Mouse (Mus musculus): Measurements from ENCODE around the gene Scgb2b20.
"Not testable (repeated sequence)": the region's sequence is repeated elsewhere in the genome, so short reads cannot be mapped to it uniquely, and the experiment has no call there.

Gene Scgb2b20

DNA sequence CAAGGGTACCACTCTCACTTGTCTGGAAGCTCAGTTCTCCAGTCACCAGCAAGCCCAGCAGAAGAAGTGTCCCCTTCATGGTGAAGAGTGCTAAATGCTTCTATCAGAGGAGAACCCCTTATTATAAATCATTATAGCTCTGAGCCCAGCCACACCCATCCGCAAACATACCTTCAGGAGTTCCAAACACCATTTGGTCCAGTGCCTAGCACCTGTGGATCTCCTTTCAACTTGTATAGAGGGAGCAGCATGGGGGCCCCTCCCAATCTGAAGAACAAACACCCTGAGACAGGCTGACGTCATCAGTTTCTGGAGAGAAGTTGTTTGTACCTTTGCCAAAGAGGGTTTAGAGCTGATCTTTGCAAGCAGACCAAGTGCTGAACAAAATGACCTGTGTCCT is at the start of gene Scgb2b20:
Gene Scgb2b20 (minus strand): TSS at position 101 of the 400 bp plus-strand sequence.
- in situ Hi-C loops (cut with MboI, MseI), result not testable (repeated sequence)

- in situ Hi-C loops (cut with MboI, MseI), result not testable (repeated sequence)
Observed at GRCm38 (mm10) chr7:33409681-33410080, 43.6 kb upstream of the Scgb2b20 start.

DNA sequence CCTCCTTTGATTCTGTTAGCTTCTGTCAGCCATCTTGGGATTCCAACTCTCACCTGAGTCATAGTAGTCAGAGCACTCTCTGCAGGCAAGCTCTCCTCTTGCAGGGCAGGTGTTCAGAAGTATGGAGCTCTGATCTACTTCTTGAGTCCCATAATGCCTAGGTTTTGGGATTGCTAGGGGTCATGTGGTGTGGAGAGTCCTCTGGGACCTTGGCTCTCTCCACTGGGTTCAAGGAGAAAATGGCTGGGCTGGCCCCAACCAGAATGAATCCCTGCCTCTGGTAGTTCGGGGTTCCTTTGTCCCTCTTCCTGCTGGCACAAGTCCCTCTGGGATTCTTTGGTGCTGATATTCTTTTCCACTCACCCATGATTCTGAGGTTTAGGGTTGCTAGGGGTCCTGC is 35.5 kb upstream of the Scgb2b20 start:
- in situ Hi-C loops (cut with MboI, MseI), result no loop called here

- in situ Hi-C loops (cut with MboI, MseI), result not testable (repeated sequence)
Observed at GRCm38 (mm10) chr7:33399749-33400148, 33.6 kb upstream of the Scgb2b20 start.

DNA sequence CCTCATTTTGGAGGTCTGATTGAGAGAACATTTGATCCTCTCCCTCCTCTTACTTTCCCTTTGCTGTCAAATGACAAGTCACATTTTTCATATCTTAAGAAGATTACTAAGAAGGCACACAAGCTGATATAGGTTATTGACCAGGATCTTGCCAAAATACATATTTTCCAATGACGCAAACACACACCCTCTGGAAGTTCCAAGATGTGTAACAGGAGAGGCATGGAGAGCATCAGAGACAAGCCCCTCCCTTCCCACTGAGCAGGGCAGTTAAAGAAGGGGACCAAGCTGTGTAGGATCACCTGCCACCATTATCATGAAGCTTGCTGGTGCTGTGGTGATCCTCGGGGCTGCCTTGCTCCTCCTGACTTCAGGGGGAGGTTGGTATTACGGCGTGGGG is 6.8 kb upstream of the Scgb2b20 start, which contains the start of gene Scgb1b20:
Gene Scgb1b20 (plus strand): TSS at position 301 of the 400 bp plus-strand sequence.
- in situ Hi-C loops (cut with MboI, MseI), result not testable (repeated sequence)

Measured in T-helper 2 cell (primary cell).